Mouse (Mus musculus) neural tube, embryonic 12.5 days (tissue): ENCODE results near the gene Bsnd. TPM values are rescaled to one million over a fixed set of nuclear protein-coding genes. Genes with fewer than 3 reads are reported as not detected.

ENCODE experiments used
- ATAC-seq: fragments of 200-750 bp; cut with Nextera tagmentation; 2 replicates; pipeline ENCODE4 v1.8.0; 2017; ENCODE audit warnings: low read depth, mild to moderate bottlenecking, moderate TSS enrichment, moderate library complexity; ENCODE audit not compliant: low FRiP score
- H3K27ac ChIP-seq: fragments of 300-500 bp; sonication (generic); 2 replicates; pipeline ENCODE4 v1.5.1; 2016
- H3K27me3 ChIP-seq: fragments of 300-500 bp; sonication (generic); replicated peaks from 2 replicates; pipeline ENCODE4 v1.6.1; 2016; ENCODE audit warnings: mild to moderate bottlenecking
- H3K36me3 ChIP-seq: fragments of 300-500 bp; sonication (generic); 2 replicates; pipeline ENCODE4 v1.6.1; 2016; ENCODE audit warnings: mild to moderate bottlenecking
- H3K4me1 ChIP-seq: fragments of 300-500 bp; sonication (generic); 2 replicates; pipeline ENCODE4 v1.6.1; 2016
- H3K4me2 ChIP-seq: fragments of 300-500 bp; sonication (generic); replicated peaks from 2 replicates; pipeline ENCODE4 v1.6.1; 2016; ENCODE audit warnings: mild to moderate bottlenecking
- H3K4me3 ChIP-seq: fragments of 300-500 bp; sonication (generic); 2 replicates; pipeline ENCODE4 v1.5.1; 2016
- H3K9ac ChIP-seq: fragments of 300-500 bp; sonication (generic); 2 replicates; pipeline ENCODE4 v1.6.1; 2016; ENCODE audit warnings: mild to moderate bottlenecking
- H3K9me3 ChIP-seq: fragments of 300-500 bp; sonication (generic); 2 replicates; pipeline ENCODE4 v1.6.1; 2016; ENCODE audit warnings: mild to moderate bottlenecking
- WGBS: fragments of 180-500 bp; shearing (Covaris S2); methylation state at CpG from one replicate; pipeline ENCODE4 v1.1.7; 2016; 5-methylcytosine and 5-hydroxymethylcytosine counted together
- polyA plus RNA-seq: library from polyadenylated mRNA; unstranded; fragments of >200 nt; fragmentation: Nextera tagmentation; extraction: Ambion mirVana; gene quantifications from 2 replicates; pipeline ENCODE4 v1.2.1, GENCODE M21; 2016

Gene Bsnd
- polyA plus RNA-seq, 1 experiment from 2014 or later = not detected

- Histone ChIP-seq H3K27me3 (no peaks in the 10 kb centered on the region), H3K4me1 (no peaks in the 10 kb centered on the region), H3K9me3 (no peaks in the 10 kb centered on the region), H3K9ac (no peak overlapping the region), H3K4me3 (no peak overlapping the region), H3K36me3 (peaks cover 70% of the 10 kb centered on the region), H3K27ac (no peak overlapping the region), H3K4me2 (no peak overlapping the region)
- WGBS = 95% methylated on average over 5 of the region's 5 CpGs
- no peak for ATAC-seq
Measured at GRCm38 (mm10) chr4:106437207-106437606, 54.9 kb downstream of the Bsnd start.

- Histone ChIP-seq H3K27ac (no peak overlapping the region), H3K4me2 (no peak overlapping the region), H3K4me1 (no peaks in the 10 kb centered on the region), H3K9me3 (no peaks in the 10 kb centered on the region), H3K4me3 (no peak overlapping the region), H3K27me3 (no peaks in the 10 kb centered on the region), H3K9ac (no peak overlapping the region), H3K36me3 (peaks cover 72% of the 10 kb centered on the region)
- 73% methylated on average over 4 of the region's 4 CpGs for WGBS
- no peak for ATAC-seq
Measured at GRCm38 (mm10) chr4:106436475-106436874, 55.6 kb downstream of the Bsnd start.

- 95% methylated on average over 2 of the region's 2 CpGs for WGBS
Measured at GRCm38 (mm10) chr4:106435426-106435825, 56.7 kb downstream of the Bsnd start.

More at GRCm38 (mm10) chr4:106435426-106435825, 56.7 kb downstream of the Bsnd start:
- Histone ChIP-seq H3K4me2 (no peak overlapping the region), H3K36me3 (peaks cover 76% of the 10 kb centered on the region), H3K27ac (no peak overlapping the region), H3K4me3 (no peak overlapping the region), H3K9ac (no peak overlapping the region), H3K9me3 (no peaks in the 10 kb centered on the region), H3K4me1 (no peaks in the 10 kb centered on the region), H3K27me3 (no peaks in the 10 kb centered on the region)
- ATAC-seq = no peak

Other genes with a start within 250 kb of the Bsnd start
- gene Usp24, start 176.1 kb downstream of the Bsnd start, polyA plus RNA-seq = 10.2 and 11.9 TPM in 2 replicates
- 1.2 and 1.6 TPM in 2 replicates for gene Pcsk9, start 28.0 kb downstream of the Bsnd start, polyA plus RNA-seq
- 5.3 and 6.2 TPM in 2 replicates for gene Dhcr24, start 68.8 kb upstream of the Bsnd start, polyA plus RNA-seq
- 0.23 TPM in 2 replicates for gene Lexm, start 125.0 kb upstream of the Bsnd start, polyA plus RNA-seq
- 1.1 and 1.8 TPM in 2 replicates for gene Ttc22, start 130.1 kb upstream of the Bsnd start, polyA plus RNA-seq
- 10.1 and 11.8 TPM in 2 replicates for gene Pars2, start 158.8 kb upstream of the Bsnd start, polyA plus RNA-seq
- 98.2 and 106 TPM in 2 replicates for gene Ttc4, start 186.7 kb upstream of the Bsnd start, polyA plus RNA-seq
- 0.27 and 0.34 TPM in 2 replicates for gene Mroh7, start 238.6 kb upstream of the Bsnd start, polyA plus RNA-seq
- gene Fam151a, start 241.6 kb upstream of the Bsnd start, polyA plus RNA-seq = not detected in 2 replicates